Mouse (Mus musculus): ENCODE data around the gene Caln1.

Gene Caln1

DNA sequence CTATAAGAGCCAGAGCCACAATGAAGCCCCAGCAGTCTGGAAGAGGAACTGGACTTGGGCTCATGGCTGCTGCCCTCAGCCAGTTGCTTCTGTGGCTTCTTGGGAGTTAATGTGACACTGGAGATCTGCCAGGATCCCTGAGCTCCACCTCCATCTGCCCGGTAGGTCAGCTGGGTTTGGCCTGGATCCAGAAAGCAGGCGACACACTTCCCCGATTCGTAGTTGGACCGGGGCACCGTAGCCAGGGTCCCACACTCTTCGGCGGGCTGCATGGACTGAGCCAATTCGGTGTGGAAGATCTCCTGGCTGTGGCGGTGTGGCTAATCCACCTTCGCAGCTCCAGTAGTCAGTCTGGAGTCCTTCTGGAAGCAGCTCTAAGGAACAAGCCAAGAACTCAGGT lies at the start of gene Caln1:
TSS of gene Caln1 (plus strand) at position 219 of the 400 bp plus-strand sequence.
- no peak for DNase-seq (ENCODE audit: low spot score)

DNA sequence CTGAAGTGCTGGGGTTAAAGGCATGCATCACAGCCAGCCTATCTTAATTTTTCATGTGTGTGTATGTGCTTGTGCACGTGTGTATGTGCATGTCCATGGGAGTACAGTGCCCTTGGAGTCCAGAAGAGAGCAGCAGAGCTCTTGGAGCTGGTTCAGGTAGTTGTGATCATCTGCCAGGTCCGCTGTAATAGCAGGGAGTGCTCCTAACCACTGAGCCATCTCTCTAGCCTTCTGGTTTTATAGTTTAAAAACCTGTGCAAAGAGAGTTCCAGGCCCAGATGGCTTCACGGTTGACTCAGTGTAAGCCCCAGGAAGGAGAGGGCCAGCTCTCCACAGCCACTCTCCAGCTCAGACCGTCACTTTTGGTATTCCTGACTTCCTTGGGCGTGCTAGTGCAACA lies 49.5 kb upstream of the Caln1 start:
- no peak for DNase-seq (ENCODE audit: low spot score)

DNA sequence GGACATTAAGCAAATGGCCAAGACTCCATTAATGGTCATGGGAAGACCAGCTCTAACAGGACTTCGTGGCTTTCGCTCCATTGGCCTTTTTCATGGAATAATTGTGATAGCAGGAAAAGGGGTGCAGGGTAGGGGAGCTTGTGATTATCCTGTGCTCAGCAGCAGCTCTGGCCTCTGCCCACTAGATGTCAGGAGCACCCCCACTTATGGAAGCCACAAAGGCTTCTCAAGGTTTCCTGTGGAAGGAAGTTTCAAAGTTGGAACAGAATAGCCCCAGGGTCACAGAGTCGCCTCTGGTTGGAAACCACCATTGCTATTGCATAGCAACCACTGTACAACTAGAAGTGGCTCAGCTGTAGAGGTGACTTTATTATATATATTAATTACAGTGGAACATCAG lies 48.8 kb upstream of the Caln1 start:
- peak; percentile 11 for DNase-seq (ENCODE audit: low spot score)

GRCm38 (mm10) chr5:130325486-130325885 lies 43.8 kb upstream of the Caln1 start:
- no peak for DNase-seq (ENCODE audit: low spot score)

GRCm38 (mm10) chr5:130327615-130328263 lies 41.5 kb upstream of the Caln1 start:
- no peak for DNase-seq (ENCODE audit: low spot score)

- DNase-seq (ENCODE audit: low spot score): no peak
These were observed 40.9 kb upstream of the Caln1 start for GRCm38 (mm10) chr5:130328366-130328765.

DNA sequence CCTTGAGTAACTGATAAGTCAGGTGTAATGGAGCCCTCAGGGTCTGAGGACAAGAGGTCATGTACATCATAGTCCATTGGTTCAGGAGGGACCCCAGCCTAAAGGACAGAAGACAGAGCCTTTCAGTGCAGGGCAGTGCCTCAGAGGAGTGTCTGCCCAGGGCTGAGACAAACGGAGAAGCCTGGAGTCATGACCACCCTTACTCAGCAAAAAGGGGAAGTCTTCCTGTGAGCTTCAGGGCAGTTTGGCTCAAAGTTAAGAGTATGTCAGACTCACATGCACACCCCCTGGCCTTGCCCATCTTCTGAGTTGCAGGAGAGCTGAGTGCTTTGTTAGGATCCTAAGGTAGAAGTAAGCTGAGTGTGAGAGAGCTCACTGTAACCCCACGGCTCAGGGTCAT lies 39.4 kb upstream of the Caln1 start:
- no peak for DNase-seq (ENCODE audit: low spot score)

DNA sequence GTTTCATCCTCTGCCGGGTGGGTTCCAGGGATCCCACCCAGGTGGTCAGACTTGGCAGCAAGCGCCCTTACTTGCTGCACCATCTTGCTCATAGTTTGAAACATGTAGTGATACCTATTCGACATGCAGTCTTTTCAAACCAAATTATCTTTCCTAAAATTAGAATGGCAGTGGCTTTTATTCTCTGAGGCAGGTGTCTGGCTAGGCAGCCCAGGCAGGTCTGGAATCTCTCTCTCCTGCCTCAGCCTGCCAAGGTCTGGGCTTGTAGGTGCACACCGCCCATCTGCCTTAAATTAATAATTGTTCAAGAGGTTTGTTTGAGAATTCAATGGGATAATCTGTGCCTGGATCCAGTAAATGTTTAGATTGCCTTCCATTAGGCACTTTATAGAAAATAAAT lies 38.5 kb upstream of the Caln1 start:
- no peak for DNase-seq (ENCODE audit: low spot score)

DNA sequence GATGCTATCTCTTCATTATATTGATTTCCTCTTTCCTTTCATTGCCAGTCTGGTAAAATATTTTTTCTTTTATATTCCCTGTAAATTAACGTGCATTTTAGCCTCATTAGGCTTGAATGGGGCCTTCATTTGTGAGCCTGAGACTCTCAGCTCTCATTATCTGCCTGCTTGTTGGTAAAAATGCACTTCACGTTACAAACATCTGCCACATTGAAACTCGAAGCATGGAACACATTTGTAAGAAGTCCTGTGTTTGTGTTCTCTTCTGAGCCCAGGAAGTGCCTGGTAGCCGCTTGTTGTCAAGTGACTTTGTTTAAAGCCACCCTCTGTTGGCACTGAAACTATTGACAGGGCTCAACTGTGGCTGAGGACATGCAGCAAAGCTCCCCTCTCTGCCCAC lies 38.0 kb upstream of the Caln1 start:
- no peak for DNase-seq (ENCODE audit: low spot score)

DNA sequence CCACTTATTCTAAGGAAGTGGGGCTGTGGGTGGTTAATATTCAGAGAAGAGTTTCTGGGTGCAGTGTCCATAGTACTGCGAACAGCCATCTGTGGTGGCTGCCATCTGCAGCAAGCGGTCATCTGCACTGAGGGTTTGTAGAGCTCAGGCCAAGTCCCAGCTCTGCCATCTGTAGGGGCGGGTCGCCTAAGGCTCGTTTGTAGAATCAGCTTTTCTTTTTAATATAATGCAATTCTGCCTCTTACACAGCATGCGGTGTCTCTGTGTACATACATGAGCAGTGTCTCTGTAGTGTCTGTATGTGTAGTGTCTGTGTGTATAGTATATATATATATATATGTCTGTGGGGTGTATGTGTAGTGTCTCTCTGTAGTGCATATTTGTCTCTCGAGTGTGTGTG lies 35.7 kb upstream of the Caln1 start:
- no peak for DNase-seq (ENCODE audit: low spot score)

GRCm38 (mm10) chr5:130333971-130334370 lies 35.3 kb upstream of the Caln1 start:
- no peak for DNase-seq (ENCODE audit: low spot score)

- no peak for DNase-seq (ENCODE audit: low spot score)
These were observed 33.8 kb upstream of the Caln1 start for GRCm38 (mm10) chr5:130335462-130335861.

DNA sequence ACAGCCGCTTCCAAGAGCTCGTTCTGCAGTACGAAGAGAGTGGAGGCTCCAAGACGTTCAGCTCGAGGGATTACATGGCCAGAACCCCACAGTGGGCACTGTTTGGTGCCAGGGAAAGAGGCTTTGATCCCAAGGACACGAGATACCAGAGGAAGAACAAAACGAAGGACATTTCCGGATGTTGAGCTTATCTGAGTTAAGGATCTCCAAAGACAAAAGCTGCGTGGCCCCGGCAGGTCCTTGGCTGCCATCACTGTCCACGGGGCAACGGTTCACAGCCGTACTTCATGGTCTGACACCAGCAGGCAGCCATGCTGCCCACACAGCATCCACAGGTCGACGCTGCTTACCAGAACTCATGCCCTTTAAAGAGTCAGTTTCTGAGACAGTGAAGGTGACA lies 28.6 kb upstream of the Caln1 start:
- no peak for DNase-seq (ENCODE audit: low spot score)

DNA sequence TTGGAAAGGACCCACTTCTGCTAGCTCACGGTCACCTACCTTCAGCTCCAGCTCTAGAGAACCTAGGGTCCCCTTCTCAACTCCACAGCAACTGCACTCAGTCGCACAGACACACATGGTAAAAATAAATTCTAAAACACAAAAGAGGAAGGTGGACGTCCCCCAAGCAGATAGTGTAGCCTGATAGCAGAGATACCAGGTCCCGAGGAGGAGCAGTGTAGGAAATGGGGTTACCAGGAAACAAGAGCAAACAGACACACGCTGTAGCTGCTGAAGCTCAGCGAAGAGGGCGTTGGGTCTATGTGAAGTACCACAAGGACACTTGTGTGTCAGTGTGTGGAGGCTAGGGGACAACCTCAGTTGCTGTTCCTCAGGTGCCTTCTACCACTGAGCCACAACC lies 24.3 kb upstream of the Caln1 start:
- DNase-seq (ENCODE audit: low spot score): no peak

DNA sequence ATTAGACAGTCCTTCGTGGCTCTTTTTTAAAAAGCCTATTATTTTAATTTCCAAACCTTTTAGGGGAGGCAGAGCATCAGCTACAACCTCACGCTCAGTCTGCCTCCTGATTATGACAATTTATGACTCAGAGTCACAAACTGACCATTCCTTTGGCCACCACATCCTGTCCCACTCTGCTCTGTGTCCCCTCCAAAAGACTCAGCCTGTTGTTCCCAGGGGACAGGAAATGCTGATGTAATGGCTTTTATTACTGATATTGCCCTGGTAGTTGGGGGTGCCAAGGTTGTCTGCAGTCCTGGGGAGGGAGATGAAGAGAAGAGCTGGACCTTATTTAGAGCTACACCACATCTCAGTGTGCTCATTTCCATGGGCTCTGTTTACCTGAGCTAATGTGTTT lies 23.4 kb upstream of the Caln1 start:
- no peak for DNase-seq (ENCODE audit: low spot score)

DNA sequence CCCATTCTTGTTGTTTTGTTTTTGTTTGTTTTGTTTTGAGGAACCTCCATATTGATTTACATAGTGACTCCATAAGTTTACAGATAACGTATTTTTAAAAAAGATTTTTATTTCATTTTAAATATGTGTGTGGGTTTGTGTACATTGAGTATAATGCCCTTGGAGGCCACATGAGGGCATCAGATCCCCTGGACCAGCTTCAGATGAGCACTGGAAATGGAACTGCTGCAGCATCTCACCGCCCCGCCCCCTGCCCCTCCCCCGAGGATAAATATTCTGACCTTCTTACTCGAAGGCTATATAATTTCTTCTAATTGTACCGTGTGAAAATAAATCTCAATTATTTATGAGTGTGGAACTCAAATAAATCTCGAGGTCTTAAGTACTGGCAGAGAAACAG lies 14.0 kb upstream of the Caln1 start:
- no peak for DNase-seq (ENCODE audit: low spot score)

GRCm38 (mm10) chr5:130363111-130363510 lies 6.1 kb upstream of the Caln1 start:
- DNase-seq (ENCODE audit: low spot score): no peak

DNA sequence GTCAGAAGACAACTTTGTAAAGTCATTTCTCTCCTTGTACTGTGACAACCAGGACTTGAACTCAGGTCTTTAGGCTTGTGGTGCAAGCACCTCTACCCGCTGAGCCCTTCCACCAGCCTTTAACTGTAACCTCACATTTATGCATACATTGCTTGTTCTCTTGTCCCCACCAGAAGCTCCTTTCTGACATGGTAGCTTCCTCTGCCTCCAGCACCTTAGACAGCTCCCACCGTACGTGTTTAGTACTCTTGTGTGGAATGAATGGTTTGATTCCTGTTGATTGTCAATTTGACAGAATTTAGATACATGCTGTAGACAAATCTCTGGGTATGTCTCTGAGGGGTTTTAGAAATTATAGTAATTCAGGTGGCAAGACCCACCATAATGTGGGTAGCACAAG lies 5.5 kb upstream of the Caln1 start:
- no peak for DNase-seq (ENCODE audit: low spot score)

DNA sequence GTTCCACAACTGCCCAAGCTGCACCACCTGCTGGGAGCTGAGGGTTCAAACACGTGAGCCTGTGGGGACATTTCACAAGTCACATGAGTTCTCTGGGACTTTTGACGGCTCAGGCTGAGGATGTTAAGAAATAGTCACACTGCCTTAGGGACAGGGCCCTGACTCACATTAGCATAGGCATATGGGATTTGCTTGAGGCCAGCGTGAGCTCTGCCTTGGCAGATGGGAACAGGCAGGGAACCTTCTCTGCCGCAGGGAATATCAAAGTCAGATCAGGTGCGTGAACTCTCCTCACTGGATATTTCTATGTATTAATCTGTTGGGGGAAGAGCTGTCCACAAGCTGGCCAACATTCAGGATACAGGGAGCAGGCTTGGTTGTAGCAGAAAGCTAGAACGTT lies 1.0 kb upstream of the Caln1 start:
- DNase-seq (ENCODE audit: low spot score): no peak

DNA sequence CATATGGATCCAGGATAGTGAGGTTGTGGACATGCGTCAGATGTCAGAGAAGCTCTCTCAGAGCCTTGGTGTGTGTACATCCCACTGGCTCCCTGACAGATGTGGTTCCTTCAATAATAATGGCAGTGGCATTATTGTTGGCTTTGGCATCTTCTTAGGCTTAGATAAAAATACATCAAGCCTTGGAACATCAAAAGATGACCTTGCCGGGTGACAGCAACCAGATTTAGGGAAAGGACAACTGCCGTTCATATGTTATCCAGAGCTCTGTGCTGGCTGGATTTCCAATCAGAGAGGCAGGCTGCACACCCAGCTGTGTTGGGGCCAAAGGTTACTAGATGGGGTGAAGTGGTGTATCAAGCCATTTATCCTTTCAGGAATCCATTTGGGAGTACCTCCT lies 6.2 kb downstream of the Caln1 start:
- no peak for DNase-seq (ENCODE audit: low spot score)

DNA sequence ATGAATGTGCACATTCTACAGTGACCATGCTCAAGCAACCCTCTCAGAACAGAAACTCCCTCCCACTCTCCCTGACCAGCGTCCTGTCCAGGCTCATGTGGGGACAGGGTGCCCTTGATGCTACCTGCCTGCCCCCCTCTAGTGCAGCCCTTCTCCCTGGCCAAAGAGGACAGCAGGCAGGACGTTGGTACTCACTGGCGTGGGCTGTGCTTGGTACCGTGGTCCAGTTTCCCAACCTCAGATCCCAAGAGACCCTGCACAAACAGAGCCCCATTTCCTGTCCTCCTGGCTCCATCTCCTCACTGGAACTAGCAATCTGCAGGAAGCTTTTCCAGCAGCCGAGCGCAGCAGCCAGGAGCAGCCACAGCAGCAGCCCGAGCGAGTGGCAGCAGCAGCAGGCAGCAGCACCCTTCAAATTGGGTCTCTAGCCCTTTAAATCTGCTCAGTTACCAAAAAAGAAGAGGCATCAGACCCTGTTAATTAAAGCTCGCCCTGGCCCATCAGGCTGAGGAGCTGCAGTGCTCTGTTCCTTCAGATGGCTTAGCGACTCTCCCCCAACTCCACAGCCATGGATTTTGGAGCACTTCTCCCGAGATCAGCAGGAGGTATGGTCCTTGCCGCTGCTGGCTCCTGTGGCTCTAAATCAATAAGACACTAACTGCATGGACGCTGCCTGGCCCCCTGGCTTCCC lies 15.1 kb downstream of the Caln1 start, which contains the start of gene A330070K13Rik:
TSS of gene A330070K13Rik (minus strand) at position 410 of the 691 bp plus-strand sequence.
- DNase-seq (ENCODE audit: low spot score): no peak

DNA sequence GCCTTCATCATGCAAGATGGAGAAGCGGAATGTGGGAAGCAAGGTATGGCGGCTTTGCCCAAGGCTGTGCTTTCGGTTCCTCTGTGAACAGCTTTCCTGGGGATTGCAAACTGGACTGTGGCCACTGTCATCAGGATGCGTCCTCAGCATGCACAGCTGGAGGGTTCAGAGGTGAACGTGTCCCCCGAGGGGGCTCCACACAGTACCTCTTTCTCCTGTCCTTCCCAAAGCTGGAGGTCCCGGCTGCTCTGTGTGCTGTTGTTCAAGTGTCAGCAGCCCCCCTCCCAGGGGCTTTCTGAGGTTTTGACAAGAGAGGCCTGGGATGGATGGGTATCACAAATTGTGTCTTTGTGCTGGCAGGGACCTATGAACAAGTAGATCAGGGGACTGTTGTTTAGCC lies 17.2 kb downstream of the Caln1 start:
- DNase-seq (ENCODE audit: low spot score): no peak

DNA sequence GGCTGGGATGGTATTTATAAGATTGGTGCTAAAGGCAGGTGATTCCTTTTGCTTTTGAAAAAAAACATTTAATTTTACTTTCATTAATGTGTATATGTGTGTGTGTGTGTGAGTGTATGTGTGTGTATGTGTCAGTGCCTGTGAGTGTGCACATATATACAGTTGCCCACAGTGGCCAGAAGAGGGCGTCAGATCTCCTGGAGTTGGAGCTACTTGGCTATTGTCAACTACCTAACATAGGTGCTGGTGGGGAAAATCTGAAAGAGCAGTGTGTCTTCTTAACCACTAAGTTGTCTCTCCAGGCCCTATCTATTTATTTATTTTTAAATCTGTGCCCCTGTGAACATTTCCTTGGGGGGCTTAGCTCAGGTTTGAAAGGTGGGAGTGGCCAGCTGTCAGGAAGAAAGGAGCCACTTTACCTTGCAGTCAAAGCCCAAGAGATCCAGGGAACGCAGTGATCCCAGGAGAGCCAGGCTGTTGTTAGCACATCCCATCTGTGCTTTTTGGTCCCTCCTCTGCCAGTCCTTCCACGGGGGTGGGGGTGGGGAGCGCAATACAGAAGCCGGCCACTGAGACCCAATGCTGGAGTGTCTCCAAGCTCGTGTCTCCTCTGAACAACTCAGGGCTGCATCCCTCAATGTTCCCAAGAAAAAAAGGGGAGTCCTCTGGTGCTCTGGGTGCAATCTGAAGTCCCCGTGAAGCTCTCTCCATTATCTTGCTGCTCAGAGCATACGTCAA lies 24.5 kb downstream of the Caln1 start:
- no peak for DNase-seq (ENCODE audit: low spot score)

Data from layer of hippocampus, adult 11-12 months (tissue).